Mouse (Mus musculus) MEL (cell line): ENCODE measurements at regions not wholly inside any gene's neighbourhood (a gene's known extent, or its start where the extent isn't known, plus 50 kb on each side); places are given as distances from the start of the nearest gene placed in this dataset.

Source experiments
- DNase-seq: peaks from one replicate; pipeline ENCODE4 v3.0.0; 2011; ENCODE audit warnings: low read depth, low spot score
- H3K27ac ChIP-seq: 2 replicates; pipeline ENCODE4 v1.5.1; 2012; ENCODE audit warnings: low read depth, mild to moderate bottlenecking, control low read depth, low read length, moderate library complexity; ENCODE audit not compliant: control insufficient read depth
- H3K27me3 ChIP-seq, 2 experiments: fragments of 150-350 bp in 1 of 2; sonication (generic) in 1 of 2; 2 replicates each; pipeline ENCODE4 v1.6.1; 2012; ENCODE audit warnings: low read length in 2 of 2, mild to moderate bottlenecking in 2 of 2, improper control_type of control experiment in 1 of 2, moderate library complexity in 1 of 2; ENCODE audit not compliant: insufficient read depth in 2 of 2, control insufficient read depth in 1 of 2
- H3K36me3 ChIP-seq, 2 experiments: 2 replicates each; pipeline ENCODE4 v1.6.1; 2012 to 2014; ENCODE audit warnings: low read length in 2 of 2, improper control_type of control experiment in 1 of 2, inconsistent platforms in 1 of 2, mild to moderate bottlenecking in 1 of 2; ENCODE audit not compliant: insufficient read depth in 2 of 2, control insufficient read depth in 1 of 2
- H3K4me1 ChIP-seq, 2 experiments: fragments of 150-350 bp in 1 of 2; sonication (generic) in 1 of 2; 2 replicates each; pipeline ENCODE4 v1.6.1; 2012; ENCODE audit warnings: low read length in 2 of 2, improper control_type of control experiment in 1 of 2, mild to moderate bottlenecking in 1 of 2; ENCODE audit not compliant: insufficient read depth in 2 of 2, control insufficient read depth in 1 of 2
- H3K4me3 ChIP-seq, 2 experiments: fragments of 150-350 bp in 1 of 2; sonication (generic) in 1 of 2; 2 replicates each; pipeline ENCODE4 v1.5.1; 2012; ENCODE audit warnings: low read depth in 2 of 2, low read length in 2 of 2, mild to moderate bottlenecking in 2 of 2, moderate library complexity in 2 of 2, control low read depth in 1 of 2, improper control_type of control experiment in 1 of 2; ENCODE audit not compliant: control insufficient read depth in 1 of 2, insufficient read depth in 1 of 2
- H3K79me2 ChIP-seq: 2 replicates; pipeline ENCODE4 v1.6.1; 2012; ENCODE audit warnings: mild to moderate bottlenecking, low read length, moderate library complexity; ENCODE audit not compliant: control insufficient read depth, poor library complexity, insufficient read depth
- H3K9ac ChIP-seq: 2 replicates; pipeline ENCODE4 v1.6.1; 2012; ENCODE audit warnings: low read depth, mild to moderate bottlenecking, control low read depth, low read length, moderate library complexity; ENCODE audit not compliant: control insufficient read depth, poor library complexity, severe bottlenecking
- H3K9me3 ChIP-seq: fragments of 150-350 bp; sonication (generic); replicated peaks from 2 replicates; pipeline ENCODE4 v1.6.1; 2012; ENCODE audit warnings: mild to moderate bottlenecking, low read length, improper control_type of control experiment, moderate library complexity; ENCODE audit not compliant: insufficient read depth
- BHLHE40 ChIP-seq: IDR thresholded peaks from 2 replicates; pipeline ENCODE4 v1.6.1; 2012; ENCODE audit warnings: low read depth, mild to moderate bottlenecking, inconsistent platforms, low read length, improper control_type of control experiment, borderline replicate concordance
- CHD2 ChIP-seq: IDR thresholded peaks from 2 replicates; pipeline ENCODE4 v1.6.1; 2011; ENCODE audit warnings: low read length, improper control_type of control experiment
- CTCF ChIP-seq, 3 experiments: IDR thresholded peaks in 2 of 3; conservative IDR thresholded peaks in 1 of 3; 2 replicates each; pipeline ENCODE4 v1.5.1; 2011 to 2012; ENCODE audit warnings: low read length in 3 of 3, low read depth in 2 of 3, mild to moderate bottlenecking in 2 of 3, improper control_type of control experiment in 1 of 3, inconsistent platforms in 1 of 3, mixed read lengths in 1 of 3, moderate library complexity in 1 of 3; ENCODE audit not compliant: control insufficient read depth in 1 of 3, insufficient read depth in 1 of 3, poor library complexity in 1 of 3, severe bottlenecking in 1 of 3
- ELF1 ChIP-seq: IDR thresholded peaks from 2 replicates; pipeline ENCODE4 v1.6.1; 2014; ENCODE audit warnings: low read depth, mild to moderate bottlenecking, inconsistent platforms, low read length, improper control_type of control experiment, moderate library complexity
- EP300 ChIP-seq, 2 experiments: IDR thresholded peaks; 2 replicates each; pipeline ENCODE4 v1.6.1; 2011; ENCODE audit warnings: improper control_type of control experiment in 2 of 2, low read length in 2 of 2, low read depth in 1 of 2, mild to moderate bottlenecking in 1 of 2
- ETS1 ChIP-seq: IDR thresholded peaks from 2 replicates; pipeline ENCODE4 v1.6.1; 2012; ENCODE audit warnings: low read depth, mild to moderate bottlenecking, inconsistent platforms, low read length, improper control_type of control experiment, moderate library complexity
- GABPA ChIP-seq: IDR thresholded peaks from 2 replicates; pipeline ENCODE4 v1.6.1; 2012; ENCODE audit warnings: low read depth, mild to moderate bottlenecking, inconsistent platforms, low read length, improper control_type of control experiment, moderate library complexity
- MAFK ChIP-seq: IDR thresholded peaks from 2 replicates; pipeline ENCODE4 v1.6.1; 2011; ENCODE audit warnings: low read depth, mild to moderate bottlenecking, low read length, improper control_type of control experiment, borderline replicate concordance
- MAZ ChIP-seq: IDR thresholded peaks from 2 replicates; pipeline ENCODE4 v1.6.1; 2012; ENCODE audit warnings: low read depth, mild to moderate bottlenecking, inconsistent platforms, low read length, improper control_type of control experiment
- MEF2A ChIP-seq: IDR thresholded peaks from 2 replicates; pipeline ENCODE4 v1.6.1; 2014; ENCODE audit warnings: low read depth, mild to moderate bottlenecking, inconsistent platforms, low read length, improper control_type of control experiment; ENCODE audit not compliant: poor library complexity, insufficient replicate concordance, severe bottlenecking; ENCODE audit errors: extremely low read depth
- MXI1 ChIP-seq: IDR thresholded peaks from 2 replicates; pipeline ENCODE4 v1.6.1; 2011; ENCODE audit warnings: mild to moderate bottlenecking, low read depth, low read length, improper control_type of control experiment
- MYB ChIP-seq: IDR thresholded peaks from 2 replicates; pipeline ENCODE4 v1.6.1; 2011; ENCODE audit warnings: mild to moderate bottlenecking, low read depth, low read length, improper control_type of control experiment
- MYC ChIP-seq: IDR thresholded peaks from 2 replicates; pipeline ENCODE4 v1.6.1; 2011; ENCODE audit warnings: low read depth, mild to moderate bottlenecking, low read length, improper control_type of control experiment, moderate library complexity
- NELFE ChIP-seq: IDR thresholded peaks from 2 replicates; pipeline ENCODE4 v1.6.1; 2011; ENCODE audit warnings: low read depth, low read length, improper control_type of control experiment
- NRF1 ChIP-seq: IDR thresholded peaks from 2 replicates; pipeline ENCODE4 v1.6.1; 2014; ENCODE audit warnings: low read depth, mild to moderate bottlenecking, inconsistent platforms, low read length, improper control_type of control experiment, moderate library complexity; ENCODE audit not compliant: poor library complexity, insufficient read depth, severe bottlenecking
- POLR2AphosphoS5 ChIP-seq: IDR thresholded peaks from 2 replicates; pipeline ENCODE4 v1.6.1; 2012; ENCODE audit warnings: low read depth, borderline replicate concordance, mild to moderate bottlenecking, inconsistent platforms, low read length, moderate library complexity, mixed read lengths
- SIN3A ChIP-seq: IDR thresholded peaks from 2 replicates; pipeline ENCODE4 v1.6.1; 2012; ENCODE audit warnings: low read length, improper control_type of control experiment, inconsistent platforms
- SMC3 ChIP-seq: IDR thresholded peaks from 2 replicates; pipeline ENCODE4 v1.6.1; 2011; ENCODE audit warnings: low read depth, low read length, improper control_type of control experiment
- USF1 ChIP-seq: IDR thresholded peaks from 2 replicates; pipeline ENCODE4 v1.6.1; 2014; ENCODE audit warnings: low read depth, mild to moderate bottlenecking, inconsistent platforms, low read length, improper control_type of control experiment, moderate library complexity
- USF2 ChIP-seq, 2 experiments: IDR thresholded peaks; 2 replicates each; pipeline ENCODE4 v1.6.1; 2011 to 2012; ENCODE audit warnings: improper control_type of control experiment in 2 of 2, low read length in 2 of 2, borderline replicate concordance in 1 of 2, inconsistent platforms in 1 of 2, low read depth in 1 of 2, mild to moderate bottlenecking in 1 of 2; ENCODE audit not compliant: insufficient read depth in 1 of 2
- ZC3H11A ChIP-seq: IDR thresholded peaks from 2 replicates; pipeline ENCODE4 v1.6.1; 2012; ENCODE audit warnings: low read depth, mild to moderate bottlenecking, inconsistent platforms, low read length, improper control_type of control experiment
- ZMIZ1 ChIP-seq: IDR thresholded peaks from 2 replicates; pipeline ENCODE4 v1.6.1; 2012; ENCODE audit warnings: low read depth, mild to moderate bottlenecking, inconsistent platforms, low read length, improper control_type of control experiment, moderate library complexity
- ZNF384 ChIP-seq: IDR thresholded peaks from 2 replicates; pipeline ENCODE4 v1.6.1; 2012; ENCODE audit warnings: low read depth, mild to moderate bottlenecking, inconsistent platforms, low read length, improper control_type of control experiment

GRCm38 (mm10) chr12:7878761-7879160 is 98.7 kb upstream of the Apob start:
- H3K79me2 ChIP-seq, result no peaks in the 10 kb centered on the region
- no peaks in the 10 kb centered on the region for H3K4me1 ChIP-seq
- TF ChIP-seq ELF1 (no peak), MEF2A (no peak), MYC (no peak), GABPA (no peak), CHD2 (no peak), ZNF384 (no peak), NELFE (no peak), MYB (no peak), NRF1 (no peak), SMC3 (no peak), USF2 (IDR thresholded peaks at IDR 0.05; ENCODE audit: borderline replicate concordance in 1 of 2, insufficient read depth in 1 of 2, low read depth in 1 of 2, low read length in 2 of 2) (no peak), MXI1 (no peak), MAFK (no peak), CTCF (IDR thresholded peaks at IDR 0.05 in 2 of 3, conservative IDR thresholded peaks at IDR 0.05 in 1 of 3; ENCODE audit: control insufficient read depth in 1 of 3, insufficient read depth in 1 of 3, low read depth in 2 of 3, low read length in 3 of 3, poor library complexity in 1 of 3, severe bottlenecking in 1 of 3) (no peak), EP300 (IDR thresholded peaks at IDR 0.05; ENCODE audit: low read depth in 1 of 2, low read length in 2 of 2) (no peak)
- H3K4me3 ChIP-seq, result no peak overlapping the region
- H3K9me3 ChIP-seq, result no peaks in the 10 kb centered on the region
- H3K27me3 ChIP-seq, result no peaks in the 10 kb centered on the region
- no peak overlapping the region for H3K9ac ChIP-seq
- no peak for DNase-seq
- no peaks in the 10 kb centered on the region for H3K36me3 ChIP-seq
- H3K27ac ChIP-seq, result no peak overlapping the region

GRCm38 (mm10) chr12:7896156-7896555 is 81.3 kb upstream of the Apob start:
- Histone ChIP-seq H3K79me2 (no peaks in the 10 kb centered on the region), H3K9ac (no peak overlapping the region), H3K4me1 (no peaks in the 10 kb centered on the region), H3K9me3 (no peaks in the 10 kb centered on the region), H3K36me3 (no peaks in the 10 kb centered on the region), H3K4me3 (no peak overlapping the region), H3K27me3 (no peaks in the 10 kb centered on the region), H3K27ac (no peak overlapping the region)
- no peak for DNase-seq
- TF ChIP-seq ZMIZ1, result no peak
- TF ChIP-seq SIN3A, result no peak
- TF ChIP-seq NRF1, result no peak
- no peak for TF ChIP-seq GABPA
- no peak for TF ChIP-seq ELF1
- TF ChIP-seq USF1, result no peak
- no peak for TF ChIP-seq ETS1
- TF ChIP-seq POLR2AphosphoS5, result no peak
- no peak for TF ChIP-seq MAZ
- no peak for TF ChIP-seq ZC3H11A
- TF ChIP-seq MEF2A, result no peak
- TF ChIP-seq BHLHE40, result no peak
